Mouse (Mus musculus) erythroblast, adult 5-6 weeks (primary cell): Measurements from ENCODE around the gene Slc4a1. TPM values are rescaled to one million over a fixed set of nuclear protein-coding genes. Genes with fewer than 3 reads are reported as not detected.

ENCODE experiments used
- ATAC-seq: replicated peaks from 2 replicates; pipeline ENCODE4 v1.8.0; 2016; ENCODE audit warnings: moderate number of reproducible peaks, mild to moderate bottlenecking, moderate TSS enrichment, inconsistent platforms; ENCODE audit not compliant: poor library complexity, low FRiP score, severe bottlenecking
- total RNA-seq, 2 experiments: library from RNA; stranded (forward) in 1 of 2; stranded (reverse) in 1 of 2; fragments of 150-400 nt in 1 of 2; fragments of 200-764, 138-1000 nt in 1 of 2; gene quantifications; 2 replicates each; pipeline versions ENCODE4 v1.2.3 to v1.2.4; 2015 to 2017; ENCODE audit warnings: low replicate concordance in 2 of 2

Slc4a1 gene
- total RNA-seq, 2 experiments from 2014 or later, result 4,977 to 6,454 TPM

DNA sequence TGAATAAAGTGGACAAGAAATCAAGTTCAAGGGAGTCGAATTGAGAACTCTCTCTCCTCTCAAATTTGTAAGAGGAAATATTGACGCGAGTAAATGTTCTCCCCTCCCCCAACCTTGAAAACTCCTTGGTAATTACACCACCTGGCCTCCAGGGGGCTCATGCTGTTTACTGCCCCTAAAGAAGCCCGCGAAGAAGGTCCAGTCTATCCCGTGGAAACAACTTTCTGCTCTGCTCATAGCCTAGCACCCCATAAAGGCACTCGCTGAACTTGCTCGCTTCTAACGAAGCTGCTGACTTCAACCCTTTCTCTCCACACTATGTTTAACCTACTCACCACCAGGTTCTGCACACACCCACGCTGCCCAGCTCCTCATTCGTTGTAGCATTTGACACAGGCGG, 11.2 kb upstream of the Slc4a1 start:
- ATAC-seq, result 0 out of 2 replicates have a peak, but pooled peaks have one; percentile 7

- peak; percentile 31 for ATAC-seq
Measured at GRCm38 (mm10) chr11:102376196-102376835, 10.3 kb upstream of the Slc4a1 start.

DNA sequence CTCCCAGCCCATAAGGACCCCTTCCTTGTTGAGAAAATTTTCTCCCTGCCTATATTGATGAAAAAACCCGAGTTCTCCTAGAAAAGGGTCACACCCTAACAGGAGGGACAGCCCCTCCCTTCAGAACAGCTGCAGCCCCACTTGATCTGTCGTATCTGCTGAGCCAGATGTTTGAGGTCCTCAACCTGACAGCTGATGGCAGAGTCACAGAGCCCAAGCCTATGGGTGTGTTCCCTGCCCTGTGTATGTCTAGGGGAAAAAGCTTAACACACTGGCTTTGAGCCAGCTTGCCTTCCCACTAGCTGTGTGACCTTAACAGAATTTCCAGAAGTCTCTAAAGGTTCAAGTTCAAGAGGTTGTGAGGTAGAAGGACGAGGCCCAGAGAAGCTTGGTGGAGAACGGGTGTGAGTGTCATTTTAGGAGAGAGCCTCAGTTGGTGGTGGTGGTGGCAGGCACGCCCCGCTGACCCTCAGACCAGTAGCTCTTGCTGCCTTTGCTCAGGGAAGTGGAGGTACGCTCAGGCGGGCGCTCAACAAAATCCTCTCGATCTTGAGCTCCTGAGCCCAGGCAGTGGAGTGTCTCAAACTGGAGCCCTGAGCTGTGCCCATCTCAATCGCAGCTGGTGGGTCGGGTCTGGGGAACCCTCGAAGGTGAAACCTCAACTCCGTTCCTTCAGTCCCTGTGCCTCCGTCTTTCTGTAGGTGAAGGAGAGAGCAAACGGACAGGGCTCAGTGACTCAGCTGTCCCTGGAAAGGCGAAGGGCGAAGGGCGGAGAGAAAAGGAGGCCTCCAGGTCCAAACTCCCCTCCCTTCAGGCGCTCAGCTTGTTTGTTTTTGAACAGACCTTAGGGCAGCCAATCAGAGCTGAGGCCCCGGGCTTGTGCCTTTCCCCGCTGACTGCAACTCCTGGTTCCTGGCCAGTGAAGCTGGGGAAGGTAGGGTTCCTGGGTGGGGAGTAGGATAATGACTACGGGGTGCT, 9.5 kb upstream of the Slc4a1 start:
- peak; percentile 64 for ATAC-seq

DNA sequence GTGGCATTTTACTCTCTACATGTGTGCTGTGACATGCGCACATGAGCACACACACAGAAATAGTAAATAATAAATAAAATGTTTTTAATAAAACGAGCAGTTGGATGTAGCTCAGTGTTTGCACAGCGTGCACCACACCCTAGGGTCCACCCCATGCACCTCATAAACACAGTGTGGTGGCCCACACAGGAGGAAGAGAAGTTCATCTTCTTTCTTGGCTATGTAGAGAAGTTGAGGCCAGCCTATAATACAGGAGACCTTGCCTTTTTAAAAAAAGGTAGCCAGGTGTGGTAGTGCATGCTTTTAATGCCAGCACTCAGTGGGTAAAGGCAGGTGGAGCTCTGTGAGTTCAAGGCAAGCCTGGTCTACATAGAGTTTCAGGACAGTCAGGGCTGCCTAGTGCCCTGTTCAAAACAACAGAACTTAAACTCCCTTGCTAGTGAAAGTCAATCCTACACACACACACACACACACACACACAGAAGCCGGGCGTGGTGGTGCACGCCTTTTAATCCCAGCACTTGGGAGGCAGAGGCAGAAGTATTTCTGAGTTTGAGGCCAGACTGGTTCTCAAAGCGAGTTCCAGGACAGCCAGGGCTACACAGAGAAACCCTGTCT, 8.2 kb upstream of the Slc4a1 start:
- ATAC-seq, result peak; percentile 26

DNA sequence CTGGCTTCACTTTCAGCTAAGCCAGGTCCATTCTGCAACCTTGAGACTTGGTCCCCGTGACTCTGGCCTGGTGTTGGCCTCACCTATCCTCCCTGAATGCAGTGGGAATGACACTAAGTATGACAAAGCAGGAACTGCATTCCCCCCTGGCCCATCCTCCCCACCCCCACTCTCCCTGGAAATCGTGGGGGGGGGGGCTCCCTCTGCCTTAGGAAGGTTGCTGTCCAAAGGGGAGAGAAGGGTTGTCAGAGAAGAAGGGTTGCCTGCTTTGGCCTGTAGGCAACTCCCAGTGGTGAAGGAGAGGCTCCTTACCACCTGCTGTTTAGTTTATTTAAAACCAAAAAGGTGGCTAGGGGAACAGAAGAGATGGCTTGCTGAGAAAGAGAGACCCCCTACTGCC, 7.6 kb upstream of the Slc4a1 start:
- no peak for ATAC-seq

DNA sequence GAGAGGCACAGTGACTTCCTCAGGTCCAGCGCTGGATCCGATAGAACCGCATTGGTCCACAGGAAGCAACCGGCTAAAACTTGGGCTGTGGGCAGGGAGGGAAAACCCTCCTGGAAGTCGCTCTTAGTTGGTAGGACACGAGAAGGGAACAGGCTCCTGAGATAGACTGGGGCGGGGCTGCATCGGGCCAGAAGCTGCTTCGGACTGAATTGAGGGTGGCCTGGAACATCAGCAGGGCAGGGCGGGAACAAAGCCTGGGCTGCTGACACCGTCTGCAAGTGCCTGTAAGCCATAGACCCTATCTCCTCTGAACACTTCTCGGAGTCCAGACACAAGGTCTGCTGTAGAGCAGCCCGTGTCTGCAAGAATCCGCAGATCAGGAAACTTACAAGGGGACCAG, 6.9 kb upstream of the Slc4a1 start:
- peak; percentile 21 for ATAC-seq

GRCm38 (mm10) chr11:102371926-102372685, 6.1 kb upstream of the Slc4a1 start:
- ATAC-seq, result no peak

DNA sequence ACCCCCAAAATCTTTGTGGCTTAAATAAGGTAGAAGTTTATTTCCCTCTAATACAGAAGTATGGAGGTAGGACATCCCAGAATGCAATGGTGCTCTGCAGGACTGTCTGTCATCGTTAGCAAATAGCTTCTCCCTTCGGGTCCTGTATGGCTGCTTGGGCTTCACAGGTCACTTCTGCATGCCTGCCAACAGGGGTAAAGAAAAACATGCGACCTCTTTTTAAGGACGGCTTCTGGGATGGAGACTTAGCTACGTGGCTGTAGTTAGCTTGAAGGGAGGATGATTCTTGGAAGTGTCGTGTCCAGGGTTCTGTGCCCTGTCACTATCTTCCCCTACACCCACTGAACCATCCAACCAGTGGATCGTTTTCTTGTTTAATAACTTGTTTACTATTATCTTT, 4.3 kb upstream of the Slc4a1 start:
- ATAC-seq, result no peak

DNA sequence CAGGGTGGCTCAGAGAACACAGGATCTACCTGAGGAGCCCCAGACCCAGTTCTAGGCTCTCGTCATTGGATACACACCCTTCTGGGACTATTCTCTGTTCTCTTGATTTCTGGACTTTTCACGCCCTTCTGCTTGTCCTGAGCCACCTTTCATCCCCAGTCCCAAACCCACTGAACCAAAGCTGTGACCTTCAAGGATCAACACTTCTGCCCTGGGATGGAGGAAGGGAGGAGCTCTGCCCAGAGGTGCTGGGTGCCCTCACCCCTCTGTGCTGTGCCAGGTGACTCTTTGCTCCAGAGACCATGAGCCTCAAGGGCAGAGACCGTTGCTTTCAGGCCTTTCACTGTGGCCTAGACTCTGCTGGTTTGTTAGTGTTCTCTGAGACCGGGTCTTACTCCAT, 3.3 kb upstream of the Slc4a1 start:
- ATAC-seq, result no peak

GRCm38 (mm10) chr11:102368347-102368746, 2.3 kb upstream of the Slc4a1 start:
- no peak for ATAC-seq

- ATAC-seq, result no peak
Measured at GRCm38 (mm10) chr11:102367504-102368280, 1.7 kb upstream of the Slc4a1 start.

GRCm38 (mm10) chr11:102365699-102366098, 304 bp downstream of the Slc4a1 start:
- ATAC-seq, result peak; percentile 10

DNA sequence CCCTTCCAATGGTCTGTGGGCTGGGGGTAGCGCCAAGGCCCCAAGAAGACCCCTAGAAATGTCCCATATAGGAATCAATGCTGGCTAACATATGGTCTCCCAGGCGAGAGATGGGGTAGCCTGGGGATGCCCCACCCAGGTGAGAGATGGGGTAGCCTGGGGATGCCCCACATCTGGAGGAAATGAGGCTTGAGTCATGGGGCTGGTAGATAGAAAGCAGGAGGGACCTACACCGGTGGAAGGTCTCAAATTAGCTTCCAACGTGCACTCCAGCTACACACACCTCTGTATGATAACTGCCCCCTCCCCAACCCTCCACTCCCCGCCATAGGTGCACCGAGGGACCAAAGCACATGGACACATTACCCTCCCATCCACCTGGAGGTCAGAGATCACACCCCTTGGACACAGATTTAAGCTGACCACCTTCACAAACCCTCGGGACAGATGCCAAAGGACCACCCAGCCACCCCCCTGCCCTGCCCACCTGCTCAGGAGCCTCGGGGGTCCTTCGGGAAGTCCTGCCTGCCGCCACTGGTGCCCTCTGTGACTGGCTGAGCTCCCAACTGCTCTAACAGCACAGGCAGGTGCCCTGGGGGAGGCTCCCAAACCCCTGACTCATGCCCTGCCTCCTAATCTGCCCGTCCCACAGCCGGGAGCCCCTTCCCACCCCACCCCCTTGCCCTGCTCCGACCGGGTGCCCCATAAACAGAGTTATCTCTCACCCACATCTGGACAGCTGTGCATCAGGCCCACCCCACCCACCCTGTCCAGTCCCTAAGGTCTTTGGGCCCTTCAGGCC, 1.2 kb downstream of the Slc4a1 start:
- peak; percentile 46 for ATAC-seq

GRCm38 (mm10) chr11:102363623-102364022, 2.4 kb downstream of the Slc4a1 start:
- ATAC-seq, result peak; percentile 47

DNA sequence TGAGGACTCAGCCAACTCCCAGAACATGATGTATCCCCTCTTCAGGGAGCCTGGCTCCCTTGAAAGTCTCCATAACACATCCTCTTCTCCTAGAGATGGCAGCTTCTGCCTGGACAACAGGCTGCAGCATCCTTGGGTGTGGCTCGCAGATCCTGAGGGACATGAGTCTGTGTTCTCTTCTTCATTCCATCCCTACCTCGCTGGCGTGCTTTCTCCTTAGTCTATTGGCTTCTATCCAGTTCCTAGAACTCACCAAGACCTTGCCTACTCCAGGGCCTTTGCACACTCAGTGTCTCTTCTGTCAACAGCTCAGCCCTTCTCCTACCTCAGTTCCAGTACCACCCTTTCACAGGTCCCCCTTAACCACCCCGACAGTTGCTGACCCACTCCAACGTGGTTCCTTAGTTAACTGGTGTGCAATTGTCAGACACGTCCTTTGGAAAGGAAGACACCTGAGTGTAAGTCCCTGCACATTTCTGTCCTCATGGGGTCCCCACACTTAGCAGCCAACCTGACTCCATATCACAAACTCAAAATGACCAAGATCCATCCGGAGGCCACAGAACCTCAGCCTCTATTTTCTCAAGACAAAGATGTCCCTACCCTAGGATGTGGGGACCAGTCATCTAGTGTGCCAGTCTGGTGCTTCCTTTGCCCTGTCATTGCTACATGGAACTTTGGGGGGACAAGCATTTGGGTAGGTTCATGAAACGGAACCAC, 4.1 kb downstream of the Slc4a1 start:
- ATAC-seq, result no peak

DNA sequence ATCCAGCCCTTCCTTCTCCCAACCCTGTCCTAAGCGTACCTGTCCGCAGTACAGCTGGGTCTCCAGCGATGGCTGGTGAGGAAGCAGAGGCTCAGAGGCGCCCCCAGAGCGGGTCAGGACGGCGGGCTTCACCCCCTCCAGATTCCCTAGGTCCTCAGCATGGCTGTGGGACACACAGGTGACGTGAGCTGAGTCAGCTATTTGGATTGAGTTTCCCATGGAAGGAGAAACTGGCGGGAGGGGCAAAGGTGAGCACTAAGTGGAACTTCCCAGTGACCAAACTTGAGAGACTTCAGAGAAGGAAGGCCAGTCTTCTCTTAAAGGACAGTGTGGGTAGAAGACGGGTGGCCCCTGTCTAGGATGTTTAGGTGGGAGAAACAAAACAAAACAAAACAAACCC, 7.6 kb downstream of the Slc4a1 start:
- ATAC-seq, result no peak

- no peak for ATAC-seq
Measured at GRCm38 (mm10) chr11:102356636-102357350, 9.2 kb downstream of the Slc4a1 start.
